Mouse (Mus musculus) myocyte (in vitro differentiated cells): Measurements from ENCODE around the gene Nexn. TPM values are rescaled to one million over a fixed set of nuclear protein-coding genes. Genes with fewer than 3 reads are reported as not detected.
A peak's percentile ranks its signal among the peaks of the same experiment; 100 is the strongest.
"Not testable (repeated sequence)": the region's sequence is repeated elsewhere in the genome, so short reads cannot be mapped to it uniquely, and the experiment has no call there.

ENCODE experiments used
- H3K27me3 ChIP-seq: one replicate; pipeline ENCODE4 v1.6.1; 2011; ENCODE audit not compliant: control insufficient read depth, insufficient read depth, insufficient read length
- H3K36me3 ChIP-seq: one replicate; pipeline ENCODE4 v1.6.1; 2011; ENCODE audit not compliant: control insufficient read depth, insufficient read depth
- H3K4me2 ChIP-seq: one replicate; pipeline ENCODE4 v1.6.1; 2011; ENCODE audit warnings: low read depth, control low read depth
- H3K4me3 ChIP-seq: one replicate; pipeline ENCODE4 v1.5.1; 2011; ENCODE audit warnings: mild to moderate bottlenecking, control low read depth, moderate library complexity
- H3K79me2 ChIP-seq: one replicate; pipeline ENCODE4 v1.6.1; 2011; ENCODE audit not compliant: control insufficient read depth, insufficient read depth
- H3ac ChIP-seq: one replicate; pipeline ENCODE4 v1.6.1; 2011; ENCODE audit not compliant: control insufficient read depth, insufficient read length
- CEBPB ChIP-seq: IDR thresholded peaks from 2 replicates; pipeline ENCODE4 v1.6.1; 2011; ENCODE audit warnings: mild to moderate bottlenecking, moderate library complexity; ENCODE audit not compliant: poor library complexity, insufficient read depth, severe bottlenecking
- E2F4 ChIP-seq: IDR thresholded peaks from one replicate; pipeline ENCODE4 v1.6.1; 2011; ENCODE audit warnings: mild to moderate bottlenecking, control low read depth, moderate library complexity; ENCODE audit not compliant: insufficient read depth
- MAX ChIP-seq: IDR thresholded peaks from one replicate; pipeline ENCODE4 v1.6.1; 2011; ENCODE audit warnings: low read depth, mild to moderate bottlenecking, control low read depth
- MYOD1 ChIP-seq, 3 experiments: IDR thresholded peaks; one replicate each; pipeline ENCODE4 v1.6.1; 2011; ENCODE audit warnings: control low read depth in 2 of 3, low read depth in 2 of 3, mild to moderate bottlenecking in 2 of 3, moderate library complexity in 1 of 3; ENCODE audit not compliant: insufficient read length in 2 of 3, control insufficient read depth in 1 of 3
- MYOG ChIP-seq, 3 experiments: IDR thresholded peaks; one replicate each; pipeline ENCODE4 v1.6.1; 2011; ENCODE audit warnings: control low read depth in 2 of 3, low read depth in 2 of 3, mild to moderate bottlenecking in 2 of 3; ENCODE audit not compliant: insufficient read length in 2 of 3, control insufficient read depth in 1 of 3, insufficient read depth in 1 of 3
- POLR2A ChIP-seq: IDR thresholded peaks from one replicate; pipeline ENCODE4 v1.6.1; 2011; ENCODE audit warnings: low read depth, mild to moderate bottlenecking, control low read depth, moderate library complexity; ENCODE audit not compliant: insufficient read length
- POLR2AphosphoS2 ChIP-seq: IDR thresholded peaks from one replicate; pipeline ENCODE4 v1.6.1; 2011; ENCODE audit warnings: low read depth, control low read depth; ENCODE audit not compliant: insufficient read length
- REST ChIP-seq: IDR thresholded peaks from one replicate; pipeline ENCODE4 v1.6.1; 2011; ENCODE audit warnings: mild to moderate bottlenecking, control low read depth, moderate library complexity; ENCODE audit not compliant: insufficient read depth, insufficient read length
- SRF ChIP-seq: IDR thresholded peaks from one replicate; pipeline ENCODE4 v1.6.1; 2011; ENCODE audit warnings: low read depth; ENCODE audit not compliant: control insufficient read depth, insufficient read length
- TCF12 ChIP-seq: IDR thresholded peaks from one replicate; pipeline ENCODE4 v1.6.1; 2011; ENCODE audit warnings: mild to moderate bottlenecking, control low read depth; ENCODE audit not compliant: poor library complexity, insufficient read depth, severe bottlenecking
- TCF3 ChIP-seq: IDR thresholded peaks from one replicate; pipeline ENCODE4 v1.6.1; 2011; ENCODE audit warnings: low read depth, control low read depth; ENCODE audit not compliant: insufficient read length
- USF1 ChIP-seq: IDR thresholded peaks from one replicate; pipeline ENCODE4 v1.6.1; 2011; ENCODE audit warnings: low read depth, mild to moderate bottlenecking, control low read depth, moderate library complexity
- polyA plus RNA-seq: library from polyadenylated mRNA; unstranded; fragments of >200 nt; fragmentation: generic; extraction: Trizol; gene quantifications from one replicate; pipeline ENCODE4 v1.2.1, GENCODE M21; 2012; ENCODE audit warnings: missing spikeins

Nexn gene
- 24.9 TPM for polyA plus RNA-seq

DNA sequence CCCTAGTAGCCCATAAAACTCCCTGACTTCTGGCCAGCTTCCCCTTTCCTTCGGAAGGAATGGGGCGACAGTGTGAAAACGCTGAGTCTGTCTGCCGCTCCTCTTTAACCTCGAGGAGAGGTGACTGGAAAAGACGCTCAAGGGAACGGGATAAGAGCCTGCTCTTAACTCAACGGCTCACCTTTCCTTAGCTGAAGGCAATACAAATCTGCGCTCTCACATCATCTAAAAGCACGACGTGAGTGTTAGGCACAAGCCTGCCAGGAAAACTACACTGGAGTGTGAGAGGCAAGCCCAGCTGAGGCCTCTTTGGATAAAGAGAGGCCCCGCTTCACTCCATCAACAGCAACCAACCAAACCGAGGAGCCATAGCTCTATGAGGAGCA is at the start of gene Nexn:
Gene Nexn, minus strand, starts transcription at position 315 of the 386 bp plus-strand sequence.
- H3K36me3 ChIP-seq: no peaks in the 10 kb centered on the region
- H3K4me3 ChIP-seq: peak within 1 kb of the TSS; percentile 48
- H3K27me3 ChIP-seq: no peaks in the 10 kb centered on the region
- peak within 1 kb of the TSS; percentile 39 for H3ac ChIP-seq
- TF ChIP-seq POLR2AphosphoS2 (no peak), MAX (no peak), SRF (no peak), TCF3 (no peak), CEBPB (no peak), POLR2A (no peak), USF1 (no peak), REST (no peak), MYOD1 (IDR thresholded peaks at IDR 0.05; ENCODE audit: control insufficient read depth in 1 of 3, insufficient read length in 2 of 3, low read depth in 2 of 3) (no peak), E2F4 (no peak), MYOG (IDR thresholded peaks at IDR 0.05; ENCODE audit: control insufficient read depth in 1 of 3, insufficient read depth in 1 of 3, insufficient read length in 2 of 3, low read depth in 2 of 3) (no peak), TCF12 (no peak)
- peaks cover 33% of the 10 kb centered on the region for H3K79me2 ChIP-seq
- H3K4me2 ChIP-seq: peak within 1 kb of the TSS; percentile 93

GRCm38 (mm10) chr3:152315613-152316012 is 49.5 kb upstream of the Nexn start:
- TF ChIP-seq SRF (no peak), POLR2A (no peak), CEBPB (no peak), E2F4 (no peak), USF1 (no peak), MAX (no peak), POLR2AphosphoS2 (no peak), TCF3 (no peak), MYOG (IDR thresholded peaks at IDR 0.05; ENCODE audit: control insufficient read depth in 1 of 3, insufficient read depth in 1 of 3, insufficient read length in 2 of 3, low read depth in 2 of 3) (no peak), MYOD1 (IDR thresholded peaks at IDR 0.05; ENCODE audit: control insufficient read depth in 1 of 3, insufficient read length in 2 of 3, low read depth in 2 of 3) (no peak), TCF12 (no peak), REST (no peak)
- no peak overlapping the region for H3K4me2 ChIP-seq
- no peak overlapping the region for H3K4me3 ChIP-seq
- H3ac ChIP-seq: no peak overlapping the region
- H3K79me2 ChIP-seq: no peaks in the 10 kb centered on the region
- no peaks in the 10 kb centered on the region for H3K36me3 ChIP-seq
- H3K27me3 ChIP-seq: no peaks in the 10 kb centered on the region

- not testable (repeated sequence) for H3K36me3 ChIP-seq, H3K4me3 ChIP-seq, H3K79me2 ChIP-seq, H3ac ChIP-seq, H3K27me3 ChIP-seq, H3K4me2 ChIP-seq
Observed at GRCm38 (mm10) chr3:152314666-152315065, 48.5 kb upstream of the Nexn start.

DNA sequence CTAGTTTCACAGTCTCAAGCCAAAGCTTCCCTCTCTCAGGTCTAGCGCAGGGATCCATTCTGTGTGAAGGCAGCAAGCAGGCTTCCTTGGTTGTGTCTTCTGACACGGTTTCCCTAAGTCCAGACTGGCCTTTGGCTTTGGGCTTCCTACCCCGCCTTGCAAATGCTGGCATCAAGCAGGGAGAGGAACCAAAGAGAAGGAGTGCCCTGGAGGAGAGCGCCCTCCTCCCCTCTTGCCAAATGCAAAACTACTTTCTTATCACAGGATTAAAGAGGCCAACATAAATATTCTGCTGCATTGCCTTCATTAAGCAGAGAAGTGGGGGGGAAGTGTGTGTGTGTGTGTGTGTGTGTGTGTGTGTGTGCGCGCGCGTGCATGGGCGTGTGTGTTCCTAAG is 43.1 kb upstream of the Nexn start:
- Histone ChIP-seq H3K36me3 (no peaks in the 10 kb centered on the region), H3ac (no peak overlapping the region), H3K79me2 (no peaks in the 10 kb centered on the region), H3K4me2 (peak overlapping the region; percentile 67), H3K4me3 (no peak overlapping the region), H3K27me3 (no peaks in the 10 kb centered on the region)
- TF ChIP-seq MAX (no peak), TCF3 (no peak)

DNA sequence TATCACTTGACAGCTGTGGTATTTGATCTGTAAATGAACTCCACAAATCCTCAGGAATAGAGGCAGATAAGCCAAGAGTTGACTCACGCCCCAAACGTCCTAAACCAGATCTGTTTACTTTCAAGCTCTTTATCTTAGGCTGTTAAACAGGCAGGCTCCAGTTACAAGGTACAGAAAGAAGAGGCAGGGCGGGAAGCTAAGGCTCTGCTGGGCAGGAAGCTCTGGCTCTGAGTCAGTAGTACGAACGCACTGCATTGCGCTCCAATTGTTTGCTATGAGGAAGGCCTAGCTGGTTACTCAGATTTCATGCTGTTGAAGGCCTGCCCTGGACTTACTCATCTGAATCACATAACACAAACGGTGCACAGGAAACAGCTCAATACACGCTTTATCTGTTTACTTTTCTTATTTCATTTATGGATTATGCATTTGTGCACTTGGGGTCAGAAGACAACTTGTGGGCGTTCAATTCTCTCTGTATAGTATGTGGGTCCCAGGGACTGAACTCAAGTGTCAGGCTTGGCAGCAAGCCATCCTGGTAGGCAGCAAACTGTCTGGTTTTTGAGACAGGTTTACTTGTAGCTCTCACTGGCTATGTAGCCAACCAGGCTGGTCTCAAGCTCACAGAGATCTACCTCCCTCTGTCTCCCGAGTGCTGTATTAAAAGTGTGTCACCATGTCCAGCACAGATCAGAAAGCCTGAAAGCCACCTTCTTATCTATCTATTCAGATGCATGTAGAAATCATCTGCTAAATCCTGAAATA is 42.5 kb upstream of the Nexn start:
- Histone ChIP-seq H3K27me3 (no peaks in the 10 kb centered on the region), H3K79me2 (no peaks in the 10 kb centered on the region), H3K4me3 (no peak overlapping the region), H3K36me3 (no peaks in the 10 kb centered on the region), H3K4me2 (peak overlapping the region; percentile 67), H3ac (no peak overlapping the region)
- no peak for TF ChIP-seq TCF12
- TF ChIP-seq REST: no peak
- no peak for TF ChIP-seq TCF3

GRCm38 (mm10) chr3:152305971-152306370 is 39.8 kb upstream of the Nexn start:
- H3K4me2 ChIP-seq: no peak overlapping the region
- TF ChIP-seq SRF (no peak), POLR2AphosphoS2 (no peak), E2F4 (no peak), MYOD1 (IDR thresholded peaks at IDR 0.05; ENCODE audit: control insufficient read depth in 1 of 3, insufficient read length in 2 of 3, low read depth in 2 of 3) (peak in 1 of 3 experiments; percentile 3), TCF12 (no peak), POLR2A (no peak), CEBPB (no peak), REST (no peak)
- H3K4me3 ChIP-seq: no peak overlapping the region
- no peaks in the 10 kb centered on the region for H3K27me3 ChIP-seq
- no peaks in the 10 kb centered on the region for H3K36me3 ChIP-seq
- no peaks in the 10 kb centered on the region for H3K79me2 ChIP-seq
- no peak overlapping the region for H3ac ChIP-seq
